Mouse (Mus musculus): ENCODE results near the gene Wdr59. TPM values are rescaled to one million over a fixed set of nuclear protein-coding genes. Genes with fewer than 3 reads are reported as not detected.
"Not testable (repeated sequence)": the region's sequence is repeated elsewhere in the genome, so short reads cannot be mapped to it uniquely, and the experiment has no call there.

The Wdr59 gene
- polyA plus RNA-seq, 1 experiment from 2014 or later: 6.7 TPM

DNA sequence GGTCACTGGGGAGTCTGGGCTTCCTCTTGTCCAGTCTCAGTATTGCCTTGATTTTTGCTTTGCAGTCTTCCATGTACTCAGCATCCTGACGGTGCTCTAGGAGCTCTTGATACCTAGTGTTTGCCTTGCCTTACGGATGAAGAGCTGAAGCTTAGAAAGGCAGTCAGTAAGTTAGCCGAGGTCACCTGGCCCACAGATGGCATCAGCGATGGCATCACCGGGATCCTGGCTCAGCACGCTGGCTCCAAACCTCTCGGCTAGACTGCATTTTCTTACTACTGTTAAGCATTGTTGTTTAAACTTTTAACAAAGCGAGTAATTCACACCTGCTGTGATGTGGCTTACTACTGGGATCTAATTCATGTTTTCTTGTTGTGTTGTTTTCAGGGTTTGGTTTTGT, 8.4 kb downstream of the Wdr59 start:
- H3K9ac ChIP-seq: no peak overlapping the region
- H3K36me3 ChIP-seq: peaks cover 5% of the 10 kb centered on the region; the same call in 1 of the 2 replicates
- no peak overlapping the region for H3K4me3 ChIP-seq (replicated peaks)
- peaks cover 16% of the 10 kb centered on the region; the same call in 1 of the 2 replicates for H3K4me1 ChIP-seq
- no peak for ATAC-seq (replicated peaks; ENCODE audit: low FRiP score)
- no peaks in the 10 kb centered on the region for H3K27me3 ChIP-seq
- H3K9me3 ChIP-seq (replicated peaks): no peaks in the 10 kb centered on the region
- H3K4me2 ChIP-seq: no peak overlapping the region
- WGBS: 89% methylated on average over 8 of the region's 8 CpGs
- H3K27ac ChIP-seq: no peak overlapping the region

- H3K9ac ChIP-seq: no peak overlapping the region
- no peak overlapping the region for H3K27ac ChIP-seq
- H3K27me3 ChIP-seq: no peaks in the 10 kb centered on the region
- H3K36me3 ChIP-seq: peaks cover 5% of the 10 kb centered on the region; the same call in 1 of the 2 replicates
- no peak overlapping the region for H3K4me3 ChIP-seq (replicated peaks)
- 83% methylated on average over 7 of the region's 7 CpGs for WGBS
- H3K9me3 ChIP-seq (replicated peaks): no peaks in the 10 kb centered on the region
- no peak overlapping the region for H3K4me2 ChIP-seq
- no peak for ATAC-seq (replicated peaks; ENCODE audit: low FRiP score)
- H3K4me1 ChIP-seq: peaks cover 16% of the 10 kb centered on the region; the same call in 1 of the 2 replicates
Observed at GRCm38 (mm10) chr8:111512941-111513340, 9.0 kb downstream of the Wdr59 start.

DNA sequence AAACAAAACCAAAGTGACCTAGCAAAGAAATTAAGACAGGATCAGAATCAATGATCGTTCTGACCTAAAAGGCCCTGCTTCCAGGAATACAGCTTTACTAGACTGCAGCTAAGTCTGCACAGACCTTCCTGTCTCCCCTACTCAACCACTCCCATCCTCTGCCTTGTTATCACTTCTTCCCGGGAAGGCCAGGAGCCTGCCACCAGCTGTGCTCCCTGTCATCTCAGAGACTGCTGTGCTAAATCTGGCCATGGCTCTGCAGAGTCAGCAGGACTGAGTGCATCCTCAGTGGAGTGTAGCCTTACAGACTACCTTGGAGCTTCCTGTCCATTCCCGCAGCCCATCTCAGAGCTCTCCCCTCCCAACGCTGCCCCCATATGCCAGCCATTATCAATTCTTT, 11.5 kb downstream of the Wdr59 start:
- Histone ChIP-seq H3K36me3 (peaks cover 2% of the 10 kb centered on the region; the same call in 1 of the 2 replicates), H3K4me1 (peaks cover 16% of the 10 kb centered on the region; the same call in 1 of the 2 replicates), H3K27ac (0 out of 2 replicates have a peak overlapping the region, but pooled peaks have one; percentile 10), H3K9me3 (replicated peaks) (no peaks in the 10 kb centered on the region), H3K27me3 (no peaks in the 10 kb centered on the region), H3K9ac (no peak overlapping the region), H3K4me2 (no peak overlapping the region), H3K4me3 (replicated peaks) (no peak overlapping the region)
- ATAC-seq (replicated peaks; ENCODE audit: low FRiP score): peak; percentile 29; the same call in 1 of the 2 replicates
- WGBS: 45% methylated on average over 4 of the region's 4 CpGs

GRCm38 (mm10) chr8:111509278-111509677, 12.6 kb downstream of the Wdr59 start:
- ATAC-seq (replicated peaks; ENCODE audit: low FRiP score): no peak
- 78% methylated on average over 11 of the region's 11 CpGs for WGBS
- Histone ChIP-seq H3K36me3 (no peaks in the 10 kb centered on the region), H3K4me2 (no peak overlapping the region), H3K27me3 (no peaks in the 10 kb centered on the region), H3K9me3 (replicated peaks) (no peaks in the 10 kb centered on the region), H3K4me3 (replicated peaks) (no peak overlapping the region), H3K9ac (no peak overlapping the region), H3K4me1 (peaks cover 16% of the 10 kb centered on the region; the same call in 1 of the 2 replicates), H3K27ac (peak overlapping the region; percentile 29; the same call in 1 of the 2 replicates)

- WGBS: 23% methylated on average over 2 of the region's 2 CpGs
- H3K9me3 ChIP-seq (replicated peaks): no peaks in the 10 kb centered on the region
- H3K4me2 ChIP-seq: no peak overlapping the region
- 0 out of 2 replicates have a peak, but pooled peaks cover 5% of the 10 kb centered on the region for H3K36me3 ChIP-seq
- no peak overlapping the region for H3K9ac ChIP-seq
- H3K4me1 ChIP-seq: peaks cover 16% of the 10 kb centered on the region; the same call in 1 of the 2 replicates
- peak overlapping the region; percentile 29; the same call in 1 of the 2 replicates for H3K27ac ChIP-seq
- no peak for ATAC-seq (replicated peaks; ENCODE audit: low FRiP score)
- H3K4me3 ChIP-seq (replicated peaks): no peak overlapping the region
- no peaks in the 10 kb centered on the region for H3K27me3 ChIP-seq
Observed at GRCm38 (mm10) chr8:111508566-111508965, 13.3 kb downstream of the Wdr59 start.

DNA sequence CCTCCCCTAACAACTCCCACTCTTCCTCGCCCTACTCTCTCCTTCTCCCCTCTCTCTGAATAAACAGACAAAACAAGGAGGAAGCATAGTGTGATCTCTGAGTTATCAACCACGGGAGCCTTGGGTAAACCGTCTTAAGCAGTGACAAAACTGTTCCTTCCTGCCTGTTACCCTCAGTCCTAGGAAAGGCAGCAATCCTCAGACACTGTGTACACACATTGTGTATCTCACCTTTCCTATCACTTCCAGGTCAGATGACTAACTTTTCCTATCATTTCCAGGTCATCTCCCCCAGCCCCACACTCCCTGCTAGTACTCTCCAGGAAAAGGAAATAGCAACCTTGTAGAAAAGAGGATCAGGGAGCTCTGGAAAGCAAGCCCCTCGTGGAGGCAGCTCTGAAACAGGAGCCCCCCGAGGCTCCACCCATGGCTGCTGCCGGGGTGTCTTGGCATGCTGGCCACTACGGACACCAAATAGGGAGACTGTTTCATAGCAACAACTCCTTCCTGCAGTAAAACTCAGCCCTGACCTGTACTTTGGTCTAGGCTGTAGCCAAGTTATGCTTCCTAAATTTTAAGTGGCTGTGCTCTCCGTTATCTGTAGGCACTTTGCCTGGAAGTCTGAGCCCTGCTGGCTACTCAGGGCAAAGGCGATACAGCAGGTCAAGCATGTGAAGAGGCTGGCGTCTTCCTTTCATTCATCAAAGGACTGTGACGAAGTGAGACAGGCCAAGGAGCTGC, 20.0 kb downstream of the Wdr59 start:
- Histone ChIP-seq H3K4me1 (peaks cover 14% of the 10 kb centered on the region), H3K27ac (peak overlapping the region; percentile 6), H3K9me3 (replicated peaks) (no peaks in the 10 kb centered on the region), H3K4me3 (replicated peaks) (no peak overlapping the region), H3K9ac (no peak overlapping the region), H3K36me3 (peaks cover 33% of the 10 kb centered on the region), H3K27me3 (no peaks in the 10 kb centered on the region), H3K4me2 (0 out of 2 replicates have a peak overlapping the region, but pooled peaks have one; percentile 12)
- peak; percentile 25; the same call in 1 of the 2 replicates for ATAC-seq (replicated peaks; ENCODE audit: low FRiP score)
- WGBS: 26% methylated on average over 11 of the region's 11 CpGs

GRCm38 (mm10) chr8:111498249-111498648, 23.6 kb downstream of the Wdr59 start:
- not testable (repeated sequence) for H3K27ac ChIP-seq; H3K27me3 ChIP-seq; ATAC-seq (replicated peaks; ENCODE audit: low FRiP score); H3K4me2 ChIP-seq; H3K9ac ChIP-seq; H3K9me3 ChIP-seq (replicated peaks); H3K4me3 ChIP-seq (replicated peaks)
- peaks cover 54% of the 10 kb centered on the region for H3K36me3 ChIP-seq
- WGBS: 73% methylated on average over 6 of the region's 6 CpGs
- H3K4me1 ChIP-seq: peaks cover 14% of the 10 kb centered on the region

GRCm38 (mm10) chr8:111496326-111496725, 25.6 kb downstream of the Wdr59 start:
- 79% methylated on average over 7 of the region's 7 CpGs for WGBS
- no peak overlapping the region for H3K27ac ChIP-seq
- no peak overlapping the region for H3K4me3 ChIP-seq (replicated peaks)
- no peak overlapping the region for H3K9ac ChIP-seq
- peaks cover 66% of the 10 kb centered on the region for H3K36me3 ChIP-seq
- ATAC-seq (replicated peaks; ENCODE audit: low FRiP score): no peak
- H3K27me3 ChIP-seq: no peaks in the 10 kb centered on the region
- H3K4me2 ChIP-seq: no peak overlapping the region
- H3K9me3 ChIP-seq (replicated peaks): no peaks in the 10 kb centered on the region
- H3K4me1 ChIP-seq: peaks cover 2% of the 10 kb centered on the region; the same call in 1 of the 2 replicates

DNA sequence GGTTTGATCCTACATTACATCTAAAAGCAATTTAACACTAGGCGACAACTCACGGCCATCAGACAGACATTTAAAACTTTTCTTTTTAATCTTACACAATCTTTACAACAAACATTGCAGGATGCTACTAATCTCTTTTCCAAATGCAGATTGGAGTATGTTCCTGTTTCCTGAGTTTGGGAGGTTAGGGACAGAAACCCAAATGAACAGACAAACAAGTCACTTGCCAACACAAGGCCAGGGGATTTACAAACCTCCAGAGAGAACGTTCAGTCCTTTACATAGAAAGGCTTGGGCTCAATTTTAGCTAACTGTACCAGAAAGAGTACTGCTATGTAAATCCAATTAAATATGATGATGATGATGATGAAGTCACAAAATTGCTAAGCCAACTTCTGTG, 28.7 kb downstream of the Wdr59 start:
- no peak for ATAC-seq (replicated peaks; ENCODE audit: low FRiP score)
- H3K4me1 ChIP-seq: no peaks in the 10 kb centered on the region
- H3K27ac ChIP-seq: no peak overlapping the region
- H3K9me3 ChIP-seq (replicated peaks): no peaks in the 10 kb centered on the region
- H3K36me3 ChIP-seq: peaks cover 44% of the 10 kb centered on the region
- H3K4me3 ChIP-seq (replicated peaks): no peak overlapping the region
- H3K9ac ChIP-seq: no peak overlapping the region
- WGBS: 95% methylated on average over 3 of the region's 3 CpGs
- no peak overlapping the region for H3K4me2 ChIP-seq
- H3K27me3 ChIP-seq: no peaks in the 10 kb centered on the region

DNA sequence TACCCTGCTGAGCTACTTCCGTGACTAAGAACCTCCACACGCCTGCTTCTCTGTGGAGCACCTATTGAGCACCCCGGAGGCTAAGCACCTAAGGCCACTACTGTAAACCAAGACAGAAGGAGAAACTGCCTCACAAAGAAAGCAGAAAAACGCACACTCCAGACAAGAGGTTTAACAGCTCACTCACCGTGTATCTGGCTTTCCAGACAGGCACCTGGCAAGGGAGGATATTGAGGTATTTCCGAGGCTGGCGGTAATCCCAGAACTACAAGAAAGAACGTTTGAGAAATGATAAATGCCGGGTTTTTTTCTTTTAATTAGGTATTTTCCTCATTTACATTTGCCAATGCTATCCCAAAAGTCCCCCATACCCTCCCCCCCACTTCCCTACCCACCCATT, 29.4 kb downstream of the Wdr59 start:
- WGBS: 87% methylated on average over 9 of the region's 9 CpGs
- no peaks in the 10 kb centered on the region for H3K9me3 ChIP-seq (replicated peaks)
- no peak overlapping the region for H3K4me3 ChIP-seq (replicated peaks)
- H3K9ac ChIP-seq: no peak overlapping the region
- H3K4me1 ChIP-seq: no peaks in the 10 kb centered on the region
- H3K27me3 ChIP-seq: no peaks in the 10 kb centered on the region
- ATAC-seq (replicated peaks; ENCODE audit: low FRiP score): no peak
- H3K36me3 ChIP-seq: peaks cover 41% of the 10 kb centered on the region
- H3K27ac ChIP-seq: no peak overlapping the region
- no peak overlapping the region for H3K4me2 ChIP-seq

DNA sequence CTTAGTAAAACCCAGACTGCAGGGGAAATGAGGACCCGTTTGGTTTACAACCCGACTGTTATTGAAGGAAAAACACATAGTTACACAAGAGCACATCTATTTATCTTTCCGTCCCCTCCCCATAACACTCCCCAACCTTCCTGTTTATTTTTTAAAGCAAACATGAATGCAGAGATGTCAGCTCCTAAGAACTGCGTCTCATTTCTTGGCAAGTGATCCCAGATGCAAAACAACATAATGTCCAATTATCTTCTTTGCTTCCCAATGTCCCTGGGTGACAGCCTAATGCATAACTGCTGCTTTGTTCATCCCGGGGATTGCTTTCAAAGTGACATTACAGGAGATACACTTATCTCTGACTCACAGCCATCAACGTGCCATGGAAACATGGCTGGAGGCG, 30.7 kb downstream of the Wdr59 start:
- Histone ChIP-seq H3K4me3 (replicated peaks) (no peak overlapping the region), H3K36me3 (peaks cover 45% of the 10 kb centered on the region), H3K27me3 (no peaks in the 10 kb centered on the region), H3K9ac (no peak overlapping the region), H3K4me2 (no peak overlapping the region), H3K27ac (no peak overlapping the region), H3K9me3 (replicated peaks) (no peaks in the 10 kb centered on the region), H3K4me1 (no peaks in the 10 kb centered on the region)
- no peak for ATAC-seq (replicated peaks; ENCODE audit: low FRiP score)
- 73% methylated on average over 7 of the region's 7 CpGs for WGBS

GRCm38 (mm10) chr8:111490034-111490591, 31.8 kb downstream of the Wdr59 start:
- H3K27ac ChIP-seq: no peak overlapping the region
- no peaks in the 10 kb centered on the region for H3K9me3 ChIP-seq (replicated peaks)
- 56% methylated on average over 10 of the region's 10 CpGs for WGBS
- no peak overlapping the region for H3K4me3 ChIP-seq (replicated peaks)
- peak; percentile 36; the same call in 1 of the 2 replicates for ATAC-seq (replicated peaks; ENCODE audit: low FRiP score)
- no peak overlapping the region for H3K9ac ChIP-seq
- no peaks in the 10 kb centered on the region for H3K4me1 ChIP-seq
- no peak overlapping the region for H3K4me2 ChIP-seq
- H3K27me3 ChIP-seq: no peaks in the 10 kb centered on the region
- H3K36me3 ChIP-seq: peaks cover 41% of the 10 kb centered on the region
